Mouse (Mus musculus): ENCODE data around the gene Cplx2. TPM values are rescaled to one million over a fixed set of nuclear protein-coding genes. Genes with fewer than 3 reads are reported as not detected.

Gene Cplx2
- polyA plus RNA-seq, 1 experiment = 1.9 TPM

GRCm38 (mm10) chr13:54375497-54376495, 4.6 kb downstream of the Cplx2 start:
- Histone ChIP-seq H3K4me1 (replicated peaks; ENCODE audit: control insufficient read depth, insufficient read depth, low read length) (no peaks in the 10 kb centered on the region), H3K4me3 (ENCODE audit: control insufficient read depth, insufficient read depth, low read length) (no peak overlapping the region), H3K27ac (ENCODE audit: control insufficient read depth, insufficient read depth, low read length) (no peak overlapping the region), H3K27me3 (ENCODE audit: control insufficient read depth, insufficient read depth, low read length) (no peaks in the 10 kb centered on the region), H3K36me3 (ENCODE audit: control insufficient read depth, insufficient read depth, low read length) (no peaks in the 10 kb centered on the region)
- TF ChIP-seq POLR2A (IDR thresholded peaks at IDR 0.05; ENCODE audit: control insufficient read depth, extremely low read depth, insufficient read depth, low read length, poor library complexity) (no peak), CTCF (IDR thresholded peaks at IDR 0.05; ENCODE audit: borderline replicate concordance, control insufficient read depth, extremely low read depth, insufficient read depth, low read length, poor library complexity) (no peak)
- WGBS = 52% methylated on average over 11 of the region's 11 CpGs
- no peak for DNase-seq

GRCm38 (mm10) chr13:54376736-54377135, 5.6 kb downstream of the Cplx2 start:
- Histone ChIP-seq H3K27me3 (ENCODE audit: control insufficient read depth, insufficient read depth, low read length) (no peaks in the 10 kb centered on the region), H3K4me3 (ENCODE audit: control insufficient read depth, insufficient read depth, low read length) (no peak overlapping the region), H3K4me1 (replicated peaks; ENCODE audit: control insufficient read depth, insufficient read depth, low read length) (no peaks in the 10 kb centered on the region), H3K36me3 (ENCODE audit: control insufficient read depth, insufficient read depth, low read length) (no peaks in the 10 kb centered on the region), H3K27ac (ENCODE audit: control insufficient read depth, insufficient read depth, low read length) (no peak overlapping the region)
- DNase-seq = no peak
- TF ChIP-seq POLR2A (IDR thresholded peaks at IDR 0.05; ENCODE audit: control insufficient read depth, extremely low read depth, insufficient read depth, low read length, poor library complexity) = no peak
- TF ChIP-seq CTCF (IDR thresholded peaks at IDR 0.05; ENCODE audit: borderline replicate concordance, control insufficient read depth, extremely low read depth, insufficient read depth, low read length, poor library complexity) = no peak
- WGBS = 95% methylated on average over 7 of the region's 7 CpGs

GRCm38 (mm10) chr13:54378051-54378450, 6.9 kb downstream of the Cplx2 start:
- Histone ChIP-seq H3K4me1 (replicated peaks; ENCODE audit: control insufficient read depth, insufficient read depth, low read length) (no peaks in the 10 kb centered on the region), H3K27me3 (ENCODE audit: control insufficient read depth, insufficient read depth, low read length) (no peaks in the 10 kb centered on the region), H3K4me3 (ENCODE audit: control insufficient read depth, insufficient read depth, low read length) (no peak overlapping the region), H3K27ac (ENCODE audit: control insufficient read depth, insufficient read depth, low read length) (no peak overlapping the region), H3K36me3 (ENCODE audit: control insufficient read depth, insufficient read depth, low read length) (no peaks in the 10 kb centered on the region)
- WGBS = 71% methylated on average over 3 of the region's 3 CpGs
- no peak for DNase-seq
- TF ChIP-seq CTCF (IDR thresholded peaks at IDR 0.05; ENCODE audit: borderline replicate concordance, control insufficient read depth, extremely low read depth, insufficient read depth, low read length, poor library complexity) (no peak), POLR2A (IDR thresholded peaks at IDR 0.05; ENCODE audit: control insufficient read depth, extremely low read depth, insufficient read depth, low read length, poor library complexity) (no peak)

- H3K36me3 ChIP-seq (ENCODE audit: control insufficient read depth, insufficient read depth, low read length) = no peaks in the 10 kb centered on the region
- no peak for DNase-seq
- no peak overlapping the region for H3K4me3 ChIP-seq (ENCODE audit: control insufficient read depth, insufficient read depth, low read length)
- no peaks in the 10 kb centered on the region for H3K4me1 ChIP-seq (replicated peaks; ENCODE audit: control insufficient read depth, insufficient read depth, low read length)
- H3K27ac ChIP-seq (ENCODE audit: control insufficient read depth, insufficient read depth, low read length) = no peak overlapping the region
- H3K27me3 ChIP-seq (ENCODE audit: control insufficient read depth, insufficient read depth, low read length) = no peaks in the 10 kb centered on the region
- TF ChIP-seq POLR2A (IDR thresholded peaks at IDR 0.05; ENCODE audit: control insufficient read depth, extremely low read depth, insufficient read depth, low read length, poor library complexity) (no peak), CTCF (IDR thresholded peaks at IDR 0.05; ENCODE audit: borderline replicate concordance, control insufficient read depth, extremely low read depth, insufficient read depth, low read length, poor library complexity) (no peak)
- 94% methylated on average over 5 of the region's 5 CpGs for WGBS
Observed at GRCm38 (mm10) chr13:54380421-54380820, 9.3 kb downstream of the Cplx2 start.

GRCm38 (mm10) chr13:54381396-54381795, 10.2 kb downstream of the Cplx2 start:
- no peak overlapping the region for H3K4me3 ChIP-seq (ENCODE audit: control insufficient read depth, insufficient read depth, low read length)
- H3K27ac ChIP-seq (ENCODE audit: control insufficient read depth, insufficient read depth, low read length) = no peak overlapping the region
- TF ChIP-seq CTCF (IDR thresholded peaks at IDR 0.05; ENCODE audit: borderline replicate concordance, control insufficient read depth, extremely low read depth, insufficient read depth, low read length, poor library complexity) (no peak), POLR2A (IDR thresholded peaks at IDR 0.05; ENCODE audit: control insufficient read depth, extremely low read depth, insufficient read depth, low read length, poor library complexity) (no peak)
- no peaks in the 10 kb centered on the region for H3K36me3 ChIP-seq (ENCODE audit: control insufficient read depth, insufficient read depth, low read length)
- H3K4me1 ChIP-seq (replicated peaks; ENCODE audit: control insufficient read depth, insufficient read depth, low read length) = no peaks in the 10 kb centered on the region
- DNase-seq = no peak
- H3K27me3 ChIP-seq (ENCODE audit: control insufficient read depth, insufficient read depth, low read length) = no peaks in the 10 kb centered on the region
- 56% methylated on average over 8 of the region's 8 CpGs for WGBS

- Histone ChIP-seq H3K36me3 (ENCODE audit: control insufficient read depth, insufficient read depth, low read length) (no peaks in the 10 kb centered on the region), H3K27ac (ENCODE audit: control insufficient read depth, insufficient read depth, low read length) (no peak overlapping the region), H3K4me3 (ENCODE audit: control insufficient read depth, insufficient read depth, low read length) (no peak overlapping the region), H3K27me3 (ENCODE audit: control insufficient read depth, insufficient read depth, low read length) (no peaks in the 10 kb centered on the region), H3K4me1 (replicated peaks; ENCODE audit: control insufficient read depth, insufficient read depth, low read length) (no peaks in the 10 kb centered on the region)
- TF ChIP-seq CTCF (IDR thresholded peaks at IDR 0.05; ENCODE audit: borderline replicate concordance, control insufficient read depth, extremely low read depth, insufficient read depth, low read length, poor library complexity) (no peak), POLR2A (IDR thresholded peaks at IDR 0.05; ENCODE audit: control insufficient read depth, extremely low read depth, insufficient read depth, low read length, poor library complexity) (no peak)
- DNase-seq = no peak
- 82% methylated on average over 5 of the region's 5 CpGs for WGBS
Observed at GRCm38 (mm10) chr13:54383531-54383930, 12.4 kb downstream of the Cplx2 start.
